Mouse (Mus musculus) kidney, postnatal 10 days (tissue): ENCODE results near the gene Fra10ac1.

ENCODE experiments used
- DNase-seq: peaks from one replicate; pipeline ENCODE4 v3.0.0; 2021; ENCODE audit warnings: mixed read lengths

Gene Fra10ac1

GRCm38 (mm10) chr19:38228699-38229098, 4.7 kb upstream of the Fra10ac1 start:
- DNase-seq, result peak; percentile 21

- no peak for DNase-seq
Measured at GRCm38 (mm10) chr19:38224685-38225060, 717 bp upstream of the Fra10ac1 start.

GRCm38 (mm10) chr19:38223356-38223904, 526 bp downstream of the Fra10ac1 start:
- no peak for DNase-seq

- DNase-seq, result no peak
Measured at GRCm38 (mm10) chr19:38217696-38218095, 6.3 kb downstream of the Fra10ac1 start.

DNA sequence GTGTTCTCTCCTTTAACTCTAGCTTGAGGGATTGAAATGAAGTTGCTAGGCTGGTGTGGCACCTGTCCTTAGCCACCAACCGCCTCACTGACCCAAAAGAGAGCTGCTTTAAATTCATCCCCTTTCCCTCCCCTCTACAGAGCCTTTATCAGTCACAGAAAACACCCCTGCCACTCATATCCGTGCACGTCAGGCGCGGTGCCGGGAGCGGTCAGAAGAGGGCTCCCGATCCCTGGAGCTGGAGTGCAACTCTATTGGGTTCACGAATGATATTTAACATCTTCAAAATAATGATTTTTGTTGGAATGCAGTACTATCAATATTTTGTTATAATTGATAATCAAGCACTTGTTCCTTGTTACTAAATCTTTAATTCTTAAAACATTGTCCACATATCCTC, 17.3 kb downstream of the Fra10ac1 start:
- DNase-seq, result peak; percentile 17

GRCm38 (mm10) chr19:38198731-38199130, 25.2 kb downstream of the Fra10ac1 start:
- no peak for DNase-seq

GRCm38 (mm10) chr19:38195245-38195644, 28.7 kb downstream of the Fra10ac1 start:
- DNase-seq, result no peak

DNA sequence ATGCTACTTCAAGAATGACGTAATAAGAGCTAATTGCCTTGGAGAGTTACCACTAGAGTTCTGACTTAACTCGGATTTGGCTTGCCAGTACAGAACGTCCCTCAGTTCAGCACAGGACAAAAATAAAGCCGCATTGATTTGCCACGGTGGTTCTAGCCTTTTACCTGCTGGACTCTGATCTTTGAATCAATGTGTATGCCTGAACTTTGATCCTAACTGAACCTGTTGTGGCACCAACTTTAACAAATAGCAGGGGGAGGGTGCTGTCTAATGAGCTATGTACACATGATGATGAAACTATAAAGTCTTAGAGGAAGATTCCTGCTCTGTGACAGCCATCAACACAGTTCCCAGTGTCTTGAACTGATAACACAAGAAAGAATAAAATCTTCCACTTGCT, 32.5 kb downstream of the Fra10ac1 start:
- DNase-seq, result no peak

- DNase-seq, result no peak
Measured at GRCm38 (mm10) chr19:38190606-38191005, 33.4 kb downstream of the Fra10ac1 start.

- DNase-seq, result no peak
Measured at GRCm38 (mm10) chr19:38187345-38187680, 36.6 kb downstream of the Fra10ac1 start.

GRCm38 (mm10) chr19:38186631-38187344, 37.2 kb downstream of the Fra10ac1 start:
- no peak for DNase-seq

DNA sequence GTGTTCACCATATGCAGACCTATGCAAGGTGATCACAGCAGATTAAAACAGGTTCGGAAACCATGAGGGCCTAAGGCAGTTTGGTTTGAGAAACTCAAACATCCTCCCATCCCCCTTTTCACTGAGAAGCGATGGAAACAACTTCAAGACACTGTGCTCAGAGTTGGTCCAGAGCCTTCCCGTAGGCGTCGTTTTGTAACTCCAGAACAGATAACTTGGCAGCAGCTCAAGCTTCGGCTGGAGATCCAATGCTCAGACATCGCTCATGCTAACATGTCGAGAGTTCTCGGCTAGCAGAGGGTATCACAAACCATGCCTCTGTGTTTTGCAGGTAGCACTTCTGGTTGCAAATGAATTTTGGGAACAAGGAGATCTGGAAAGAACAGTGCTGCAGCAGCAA, 44.3 kb downstream of the Fra10ac1 start:
- DNase-seq, result no peak

DNA sequence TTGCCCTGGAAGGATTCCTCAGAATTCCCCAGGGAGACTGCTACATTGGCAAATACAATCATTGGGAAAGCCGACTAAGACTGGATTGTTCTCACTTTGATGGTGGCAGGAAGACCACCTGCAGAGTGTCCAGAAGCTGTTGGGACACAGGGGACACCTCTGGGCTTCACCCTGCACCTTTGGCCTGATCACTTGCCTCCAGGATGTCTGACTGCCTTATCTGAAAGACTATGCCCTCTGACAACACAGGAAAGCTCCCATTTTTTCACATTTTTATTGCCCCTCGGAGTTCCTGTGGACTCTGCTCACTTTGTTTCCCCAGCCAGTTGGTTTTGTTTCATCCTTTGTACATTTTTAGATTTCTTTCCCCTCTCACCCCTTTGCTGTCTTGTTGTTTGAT, 59.3 kb downstream of the Fra10ac1 start:
- DNase-seq, result no peak

GRCm38 (mm10) chr19:38161648-38162354, 62.2 kb downstream of the Fra10ac1 start:
- no peak for DNase-seq

- no peak for DNase-seq
Measured at GRCm38 (mm10) chr19:38156243-38156642, 67.7 kb downstream of the Fra10ac1 start.

GRCm38 (mm10) chr19:38143540-38144271, 80.2 kb downstream of the Fra10ac1 start:
- no peak for DNase-seq
